Mouse (Mus musculus) gastrocnemius, adult 18-20 months (tissue): Measurements from ENCODE around the gene Phkb. TPM values are rescaled to one million over a fixed set of nuclear protein-coding genes. Genes with fewer than 3 reads are reported as not detected.

Source experiments
- DNase-seq: peaks from one replicate; pipeline ENCODE4 v3.0.0; 2021; ENCODE audit warnings: low spot score
- total RNA-seq, 2 experiments: library from RNA; stranded (reverse); gene quantifications; 2 replicates each; pipeline ENCODE4 v1.2.3; 2021

The Phkb gene
- total RNA-seq, 2 experiments from 2014 or later: 342 to 385 TPM

DNA sequence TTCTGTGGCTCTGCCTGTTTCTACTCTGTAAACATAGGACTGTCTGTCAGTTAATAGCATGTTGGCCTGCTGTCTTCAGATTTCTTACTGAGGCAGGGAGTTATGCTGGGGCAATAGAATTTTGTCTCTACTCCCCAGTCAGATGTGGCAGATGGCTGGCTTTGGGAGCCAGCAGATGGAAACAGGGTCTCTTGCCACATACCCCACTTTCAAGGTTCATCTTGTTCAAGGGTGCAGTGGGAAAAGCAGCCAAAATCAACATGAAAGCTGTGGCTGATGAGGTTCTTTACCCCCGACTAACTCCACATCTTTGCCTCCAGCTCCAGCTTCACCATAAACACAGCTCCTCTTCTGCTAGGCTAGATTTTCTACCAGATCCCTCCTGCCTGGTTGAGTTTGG, 246.7 kb downstream of the Phkb start:
- no peak for DNase-seq

DNA sequence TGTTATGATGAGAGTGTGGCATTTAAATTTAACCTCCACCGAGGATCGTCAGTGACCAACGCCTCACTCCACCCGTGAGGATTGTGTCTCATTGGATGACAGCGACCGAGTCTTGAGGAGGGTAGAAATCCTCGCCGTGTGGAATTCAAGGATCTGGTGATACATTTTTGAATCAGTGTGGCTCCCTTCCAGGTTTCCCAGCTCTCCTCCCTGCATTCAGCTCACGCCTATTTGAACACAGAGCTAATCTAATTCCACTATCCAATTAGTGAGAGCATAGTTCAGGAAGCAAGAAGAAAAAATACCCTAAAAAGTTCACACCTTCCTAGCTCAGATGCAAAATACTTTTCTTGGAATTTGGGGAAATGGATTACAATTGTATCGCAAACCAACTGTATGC, 249.9 kb downstream of the Phkb start:
- DNase-seq: no peak

Other genes starting within 250 kb of the Phkb start
- gene Neto2, start 140.0 kb upstream of the Phkb start, total RNA-seq: 1 to 10 TPM; 1.8 to 3.1 TPM
- 10 to 100 TPM; 43.6 to 43.8 TPM for gene Itfg1, start within 50 bp of the Phkb start, total RNA-seq